In the genomic region with DNA sequence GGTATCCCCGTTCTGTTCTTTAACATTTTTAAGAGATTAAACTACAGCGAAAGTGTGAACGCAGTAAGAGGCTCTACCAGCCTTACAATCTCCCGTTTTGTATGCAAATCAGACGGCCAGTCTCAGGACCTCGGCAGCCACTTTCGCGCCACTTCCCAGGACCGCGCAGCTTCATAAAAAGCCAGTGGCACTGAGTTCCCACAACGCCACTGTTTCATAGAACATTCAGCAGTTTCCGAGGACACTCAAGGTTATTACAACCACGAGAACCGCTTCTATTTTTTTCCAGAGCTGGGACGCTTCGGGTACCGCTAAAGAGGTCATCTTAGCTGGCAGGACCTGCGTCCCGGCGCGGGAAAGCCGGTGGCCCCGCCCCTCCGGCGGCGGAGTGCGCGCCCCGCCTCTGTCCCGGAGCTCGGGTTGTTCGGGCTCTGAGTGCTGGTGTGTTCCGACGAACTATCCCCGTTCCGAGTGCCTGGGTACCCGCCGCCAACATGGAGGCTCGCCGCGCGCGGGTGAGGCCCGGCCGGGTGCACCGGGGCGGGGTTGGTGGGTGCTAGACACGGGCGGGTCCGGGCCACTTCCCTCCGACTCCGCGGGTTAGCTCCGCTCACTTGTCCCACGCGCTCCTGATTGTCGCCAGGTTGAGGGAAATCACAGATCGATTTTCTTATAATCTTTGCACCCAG, we compare ENCODE assay signal across 8 mouse cellular contexts. TPM values are rescaled to one million over a fixed set of nuclear protein-coding genes. Genes with fewer than 3 reads are reported as not detected.
DNase-seq lines count a peak whose midpoint lies in the region; ATAC-seq and TF ChIP-seq lines count a peak whose summit lies in the region.

A gene (plus strand): TSS at position 363 of the 689 bp plus-strand sequence.

- H3K27me3 ChIP-seq in ES-Bruce4 (ENCODE audit: control insufficient read depth, insufficient read depth, low read length, poor library complexity, severe bottlenecking) = no peaks in the 10 kb centered on the region
- H3K27me3 ChIP-seq in forebrain, embryonic 14.5 days (replicated peaks; ENCODE audit: control insufficient read depth, insufficient read depth, low read length) = no peaks in the 10 kb centered on the region
- H3K27me3 ChIP-seq in liver, postnatal 0 days (ENCODE audit: insufficient read depth, low read length) = no peaks in the 10 kb centered on the region
- H3K27me3 ChIP-seq in neural tube, embryonic 13.5 days = peaks cover 20% of the 10 kb centered on the region
- no peaks in the 10 kb centered on the region for H3K27me3 ChIP-seq in testis, adult 2 months (ENCODE audit: control insufficient read depth, insufficient read depth, low read length)

- WGBS in forebrain, embryonic 14.5 days = under 1% methylated on average over 58 of the region's 58 CpGs
- under 1% methylated on average over 58 of the region's 58 CpGs for WGBS in large intestine, adult 2 months
- WGBS in liver, postnatal 0 days (ENCODE audit: insufficient replicate concordance) = under 1% methylated on average over 43 of the region's 58 CpGs
- under 1% methylated on average over 58 of the region's 58 CpGs for WGBS in neural tube, embryonic 13.5 days

- peaks cover 5% of the 10 kb centered on the region for H3K4me1 ChIP-seq in ES-Bruce4 (ENCODE audit: control insufficient read depth, insufficient read depth, low read length)
- peaks cover 29% of the 10 kb centered on the region for H3K4me1 ChIP-seq in forebrain, embryonic 14.5 days (ENCODE audit: control insufficient read depth, insufficient read depth, low read length)
- peaks cover 29% of the 10 kb centered on the region for H3K4me1 ChIP-seq in liver, postnatal 0 days (ENCODE audit: insufficient read depth)
- peaks cover 36% of the 10 kb centered on the region for H3K4me1 ChIP-seq in neural tube, embryonic 13.5 days (replicated peaks)
- H3K4me1 ChIP-seq in testis, adult 2 months (ENCODE audit: control insufficient read depth, insufficient read depth, low read length) = peaks cover 5% of the 10 kb centered on the region

- H3K4me3 ChIP-seq in ES-Bruce4 (ENCODE audit: low read depth, low read length) = peak within 1 kb of the TSS; percentile 85
- H3K4me3 ChIP-seq in forebrain, embryonic 14.5 days (ENCODE audit: low read depth, low read length) = peak within 1 kb of the TSS; percentile 82
- peak within 1 kb of the TSS; percentile 87 for H3K4me3 ChIP-seq in liver, postnatal 0 days (ENCODE audit: low read depth, low read length)
- peak within 1 kb of the TSS; percentile 85 for H3K4me3 ChIP-seq in neural tube, embryonic 13.5 days
- H3K4me3 ChIP-seq in testis, adult 2 months (ENCODE audit: control insufficient read depth, low read depth, low read length) = peak within 1 kb of the TSS; percentile 89

- H3K36me3 ChIP-seq in ES-Bruce4 (ENCODE audit: control insufficient read depth, insufficient read depth, low read length, poor library complexity, severe bottlenecking) = peaks cover 27% of the 10 kb centered on the region
- peaks cover 16% of the 10 kb centered on the region; the same call in 1 of the 2 replicates for H3K36me3 ChIP-seq in forebrain, embryonic 14.5 days (ENCODE audit: control insufficient read depth, insufficient read depth, low read length)
- H3K36me3 ChIP-seq in liver, postnatal 0 days (replicated peaks; ENCODE audit: insufficient read depth, low read length) = peaks cover 10% of the 10 kb centered on the region
- H3K36me3 ChIP-seq in neural tube, embryonic 13.5 days = 0 out of 2 replicates have a peak, but pooled peaks cover 3% of the 10 kb centered on the region
- H3K36me3 ChIP-seq in testis, adult 2 months (ENCODE audit: control insufficient read depth, insufficient read depth, low read length) = no peaks in the 10 kb centered on the region

- intact Hi-C loops in heart, postnatal 14 days (cut with DNase I) = loop anchor here (10.0 kb wide), 1 partner anchor 191 kb away; a partner anchor contains a TSS

- peak; percentile 28 for TF ChIP-seq POLR2A in ES-Bruce4 (IDR thresholded peaks at IDR 0.05; ENCODE audit: insufficient read depth, low read length)
- no peak for TF ChIP-seq POLR2A in testis, adult 2 months (IDR thresholded peaks at IDR 0.05; ENCODE audit: control insufficient read depth, low read depth, low read length)

- DNase-seq in forebrain, embryonic 14.5 days (ENCODE audit: low spot score) = peak; percentile 79
- peak; percentile 79 to 80 for DNase-seq in heart, postnatal 14 days
- no peak for DNase-seq in large intestine, adult 2 months (ENCODE audit: low read depth, low spot score)
- DNase-seq in liver, postnatal 0 days = peak; percentile 87

- H3K4me2 ChIP-seq in forebrain, embryonic 14.5 days (ENCODE audit: low read length) = peak within 1 kb of the TSS; percentile 78
- H3K4me2 ChIP-seq in liver, postnatal 0 days (ENCODE audit: low read depth, low read length) = peak within 1 kb of the TSS; percentile 92
- peak within 1 kb of the TSS; percentile 91 for H3K4me2 ChIP-seq in neural tube, embryonic 13.5 days

- TF ChIP-seq CTCF in ES-Bruce4 (IDR thresholded peaks at IDR 0.05; ENCODE audit: low read depth, low read length) = no peak
- TF ChIP-seq CTCF in liver, postnatal 0 days (IDR thresholded peaks at IDR 0.05; ENCODE audit: low read depth) = no peak
- TF ChIP-seq CTCF in testis, adult 2 months (IDR thresholded peaks at IDR 0.05; ENCODE audit: control insufficient read depth, insufficient read depth, insufficient replicate concordance, low read depth, low read length) = no peak

- TF ChIP-seq EP300 in ES-Bruce4 (IDR thresholded peaks at IDR 0.05; ENCODE audit: insufficient read depth, low read depth, low read length) = no peak
- TF ChIP-seq EP300 in liver, postnatal 0 days (IDR thresholded peaks at IDR 0.05; ENCODE audit: low read depth) = peak; percentile 98

- peak; percentile 66 for ATAC-seq in cerebellum, adult (ENCODE audit: insufficient number of reproducible peaks, low FRiP score, low TSS enrichment)
- peak; percentile 82 for ATAC-seq in forebrain, embryonic 14.5 days
- ATAC-seq in liver, postnatal 0 days = peak; percentile 88
- ATAC-seq in neural tube, embryonic 13.5 days (ENCODE audit: low read depth) = peak; percentile 82

- H3K9me3 ChIP-seq in ES-Bruce4 (replicated peaks; ENCODE audit: control insufficient read depth, insufficient read depth, low read length, poor library complexity, severe bottlenecking) = no peaks in the 10 kb centered on the region
- H3K9me3 ChIP-seq in forebrain, embryonic 14.5 days (replicated peaks; ENCODE audit: control insufficient read depth, low read length) = no peaks in the 10 kb centered on the region
- H3K9me3 ChIP-seq in liver, postnatal 0 days (ENCODE audit: low read length) = no peaks in the 10 kb centered on the region
- H3K9me3 ChIP-seq in neural tube, embryonic 13.5 days = no peaks in the 10 kb centered on the region

- H3K27ac ChIP-seq in ES-Bruce4 (ENCODE audit: insufficient read depth, low read length) = peak within 1 kb of the TSS; percentile 32
- H3K27ac ChIP-seq in forebrain, embryonic 14.5 days (ENCODE audit: low read depth, low read length) = peak within 1 kb of the TSS; percentile 84
- H3K27ac ChIP-seq in liver, postnatal 0 days (ENCODE audit: low read depth) = peak within 1 kb of the TSS; percentile 94
- peak within 1 kb of the TSS; percentile 71 for H3K27ac ChIP-seq in neural tube, embryonic 13.5 days (replicated peaks)
- H3K27ac ChIP-seq in testis, adult 2 months (ENCODE audit: control insufficient read depth, insufficient read depth, low read depth, low read length) = peak within 1 kb of the TSS; percentile 95

- peak within 1 kb of the TSS; percentile 90 for H3K9ac ChIP-seq in ES-Bruce4 (ENCODE audit: low read depth, poor library complexity, severe bottlenecking)
- H3K9ac ChIP-seq in forebrain, embryonic 14.5 days (ENCODE audit: low read length) = peak within 1 kb of the TSS; percentile 85
- H3K9ac ChIP-seq in liver, postnatal 0 days (replicated peaks) = peak within 1 kb of the TSS; percentile 79
- peak within 1 kb of the TSS; percentile 76 for H3K9ac ChIP-seq in neural tube, embryonic 13.5 days

RNA-seq across cellular contexts. Expression of the gene that starts here (rescaled TPM):
- 113 and 124 TPM in 2 replicates for polyA plus RNA-seq in ES-Bruce4 (2011; ENCODE audit: insufficient read depth, insufficient read length, low read depth, missing spikeins)
- polyA plus RNA-seq in forebrain, embryonic 14.5 days (2014; fragmentation: Nextera tagmentation; extraction: Ambion mirVana) = 113 and 116 TPM in 2 replicates
- total RNA-seq in heart, postnatal 14 days (2021) = 1 to 10 TPM; 2.9 to 9.4 TPM
- polyA plus RNA-seq in large intestine, adult 2 months (2012; rRNA removed) = 47.4 and 48.9 TPM in 2 replicates
- polyA plus RNA-seq in liver, postnatal 0 days (2015; fragmentation: Nextera tagmentation; extraction: Ambion mirVana) = 26.4 and 31.7 TPM in 2 replicates
- polyA plus RNA-seq in neural tube, embryonic 13.5 days (2015; fragmentation: Nextera tagmentation; extraction: Ambion mirVana) = 24.6 and 36.4 TPM in 2 replicates
- polyA plus RNA-seq in testis, adult 2 months (2012; rRNA removed) = 6.1 TPM in 2 replicates

Comparison
In these comparisons a context has a peak if more than half of its experiments do, and no peak if none do; other contexts are left out.
1. H3K27ac ChIP-seq: peak in every context shown above with its lines; median percentile 95 in testis, adult 2 months; 94 in liver, postnatal 0 days; 84 in forebrain, embryonic 14.5 days; 71 in neural tube, embryonic 13.5 days; 32 in ES-Bruce4.